Mouse (Mus musculus): Measurements from ENCODE around the gene Lmo2.

Lmo2 gene

GRCm38 (mm10) chr2:103941085-103941484 is 16.7 kb upstream of the Lmo2 start:
- no peak for DNase-seq (ENCODE audit: low read depth, low spot score)

- peak; percentile 15 for DNase-seq (ENCODE audit: low read depth, low spot score)
Observed at GRCm38 (mm10) chr2:103944859-103945258, 12.9 kb upstream of the Lmo2 start.

GRCm38 (mm10) chr2:103945571-103946092 is 12.2 kb upstream of the Lmo2 start:
- DNase-seq (ENCODE audit: low read depth, low spot score): peak; percentile 22

- DNase-seq (ENCODE audit: low read depth, low spot score): no peak
Observed at GRCm38 (mm10) chr2:103946892-103947291, 10.9 kb upstream of the Lmo2 start.

- DNase-seq (ENCODE audit: low read depth, low spot score): peak; percentile 64
Observed at GRCm38 (mm10) chr2:103947982-103948655, 9.7 kb upstream of the Lmo2 start.

- DNase-seq (ENCODE audit: low read depth, low spot score): no peak
Observed at GRCm38 (mm10) chr2:103953050-103953835, 4.5 kb upstream of the Lmo2 start.

- DNase-seq (ENCODE audit: low read depth, low spot score): no peak
Observed at GRCm38 (mm10) chr2:103955714-103956113, 2.1 kb upstream of the Lmo2 start.

- no peak for DNase-seq (ENCODE audit: low read depth, low spot score)
Observed at GRCm38 (mm10) chr2:103956867-103957266, 919 bp upstream of the Lmo2 start.

GRCm38 (mm10) chr2:103958634-103959033 is 848 bp downstream of the Lmo2 start:
- DNase-seq (ENCODE audit: low read depth, low spot score): no peak

- no peak for DNase-seq (ENCODE audit: low read depth, low spot score)
Observed at GRCm38 (mm10) chr2:103959066-103959465, 1.3 kb downstream of the Lmo2 start.

- DNase-seq (ENCODE audit: low read depth, low spot score): no peak
Observed at GRCm38 (mm10) chr2:103959574-103959973, 1.8 kb downstream of the Lmo2 start.

GRCm38 (mm10) chr2:103962349-103962748 is 4.6 kb downstream of the Lmo2 start:
- peak; percentile 52 for DNase-seq (ENCODE audit: low read depth, low spot score)

GRCm38 (mm10) chr2:103965391-103965790 is 7.6 kb downstream of the Lmo2 start:
- no peak for DNase-seq (ENCODE audit: low read depth, low spot score)

GRCm38 (mm10) chr2:103968186-103968585 is 10.4 kb downstream of the Lmo2 start:
- no peak for DNase-seq (ENCODE audit: low read depth, low spot score)

GRCm38 (mm10) chr2:103968919-103969436 is 11.2 kb downstream of the Lmo2 start:
- DNase-seq (ENCODE audit: low read depth, low spot score): no peak

GRCm38 (mm10) chr2:103969437-103970040 is 11.8 kb downstream of the Lmo2 start:
- DNase-seq (ENCODE audit: low read depth, low spot score): peak; percentile 86

GRCm38 (mm10) chr2:103970041-103970790 is 12.4 kb downstream of the Lmo2 start:
- DNase-seq (ENCODE audit: low read depth, low spot score): peak; percentile 36

GRCm38 (mm10) chr2:103970791-103971649 is 13.2 kb downstream of the Lmo2 start:
- no peak for DNase-seq (ENCODE audit: low read depth, low spot score)

- DNase-seq (ENCODE audit: low read depth, low spot score): no peak
Observed at GRCm38 (mm10) chr2:103971838-103972237, 14.1 kb downstream of the Lmo2 start.

- DNase-seq (ENCODE audit: low read depth, low spot score): no peak
Observed at GRCm38 (mm10) chr2:103975904-103976303, 18.1 kb downstream of the Lmo2 start.

Data from brain, adult 2 months (tissue).